Mouse (Mus musculus): ENCODE data around the gene Gm10282. TPM values are rescaled to one million over a fixed set of nuclear protein-coding genes. Genes with fewer than 3 reads are reported as not detected.

Gene Gm10282
- total and polyA plus RNA-seq, 2 experiments: 0.37 to 1.0 TPM

DNA sequence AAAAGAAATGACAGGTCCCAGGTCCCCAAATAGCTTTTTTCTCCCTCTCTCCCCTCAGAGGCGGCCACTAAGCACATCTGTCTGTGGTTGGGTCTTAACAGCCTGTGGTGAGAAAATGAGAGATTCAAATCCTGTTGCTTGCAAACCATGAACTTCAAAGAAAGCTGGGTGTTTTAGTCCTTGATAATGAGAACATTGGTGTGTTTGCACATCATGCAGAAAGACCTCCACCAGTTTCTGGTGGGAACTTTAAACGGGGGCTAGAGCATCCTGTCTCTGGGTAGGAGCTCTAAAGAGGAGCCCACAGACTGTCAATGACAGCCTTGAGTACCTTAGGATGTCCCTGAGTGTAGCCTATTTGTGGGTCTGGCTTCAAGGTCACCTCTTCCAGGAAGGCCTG lies 14.0 kb downstream of the Gm10282 start:
- WGBS: 80% methylated on average over 2 of the region's 2 CpGs
- H3K36me3 ChIP-seq (ENCODE audit: control insufficient read depth, insufficient read depth, low read length): no peaks in the 10 kb centered on the region
- H3K27ac ChIP-seq (replicated peaks; ENCODE audit: insufficient read depth, low read depth, low read length): no peak overlapping the region
- TF ChIP-seq CTCF (IDR thresholded peaks at IDR 0.05; ENCODE audit: low read depth, low read length) (no peak), POLR2A (IDR thresholded peaks at IDR 0.05; ENCODE audit: extremely low read depth, insufficient read depth, low read length) (no peak)
- no peak overlapping the region for H3K4me3 ChIP-seq (ENCODE audit: insufficient read depth, low read depth, low read length)
- H3K4me1 ChIP-seq (ENCODE audit: control insufficient read depth, insufficient read depth, low read length): peaks cover 7% of the 10 kb centered on the region; the same call in 1 of the 2 replicates
- H3K79me2 ChIP-seq (ENCODE audit: control insufficient read depth, insufficient read depth, low read length): no peaks in the 10 kb centered on the region
- no peak for DNase-seq (ENCODE audit: extremely low read depth, low read depth, low spot score)
- H3K27me3 ChIP-seq (ENCODE audit: control insufficient read depth, insufficient read depth, low read length): no peaks in the 10 kb centered on the region
- no peak overlapping the region for H3K9ac ChIP-seq (ENCODE audit: low read depth, low read length)

DNA sequence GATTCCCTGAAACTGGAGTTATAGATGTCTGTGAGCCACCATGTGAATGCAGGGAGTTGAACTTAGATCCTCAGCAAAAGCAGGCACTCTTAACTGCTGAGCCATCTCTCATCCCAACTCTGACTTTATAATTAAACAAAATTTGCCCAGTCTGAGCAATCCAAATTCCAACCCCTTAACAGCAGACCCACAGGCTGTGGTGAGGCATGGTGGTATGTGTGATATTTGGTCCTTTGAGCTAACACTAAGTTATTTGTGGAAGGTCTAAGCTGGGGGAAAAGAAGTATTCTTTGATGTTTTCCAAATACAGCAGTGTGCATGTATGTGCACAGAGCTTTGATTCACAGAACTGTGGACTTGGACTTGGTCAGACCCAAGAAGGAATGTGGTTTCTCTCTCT lies 16.0 kb downstream of the Gm10282 start:
- H3K4me3 ChIP-seq (ENCODE audit: insufficient read depth, low read depth, low read length): no peak overlapping the region

GRCm38 (mm10) chr8:72285285-72285684 lies 19.8 kb downstream of the Gm10282 start:
- Histone ChIP-seq H3K27ac (replicated peaks; ENCODE audit: insufficient read depth, low read depth, low read length) (no peak overlapping the region), H3K27me3 (ENCODE audit: control insufficient read depth, insufficient read depth, low read length) (no peaks in the 10 kb centered on the region), H3K4me1 (ENCODE audit: control insufficient read depth, insufficient read depth, low read length) (no peaks in the 10 kb centered on the region), H3K9ac (ENCODE audit: low read depth, low read length) (no peak overlapping the region), H3K79me2 (ENCODE audit: control insufficient read depth, insufficient read depth, low read length) (no peaks in the 10 kb centered on the region), H3K36me3 (ENCODE audit: control insufficient read depth, insufficient read depth, low read length) (no peaks in the 10 kb centered on the region), H3K4me3 (ENCODE audit: insufficient read depth, low read depth, low read length) (no peak overlapping the region)
- no peak for TF ChIP-seq CTCF (IDR thresholded peaks at IDR 0.05; ENCODE audit: low read depth, low read length)
- no peak for TF ChIP-seq POLR2A (IDR thresholded peaks at IDR 0.05; ENCODE audit: extremely low read depth, insufficient read depth, low read length)
- WGBS: 77% methylated on average over 4 of the region's 4 CpGs
- no peak for DNase-seq (ENCODE audit: extremely low read depth, low read depth, low spot score)

More for the DNA sequence above, 16.0 kb downstream of the Gm10282 start:
- no peaks in the 10 kb centered on the region for H3K36me3 ChIP-seq (ENCODE audit: control insufficient read depth, insufficient read depth, low read length)
- H3K79me2 ChIP-seq (ENCODE audit: control insufficient read depth, insufficient read depth, low read length): no peaks in the 10 kb centered on the region
- DNase-seq (ENCODE audit: extremely low read depth, low read depth, low spot score): no peak
- no peak overlapping the region for H3K27ac ChIP-seq (replicated peaks; ENCODE audit: insufficient read depth, low read depth, low read length)
- no peak overlapping the region for H3K9ac ChIP-seq (ENCODE audit: low read depth, low read length)
- no peaks in the 10 kb centered on the region for H3K27me3 ChIP-seq (ENCODE audit: control insufficient read depth, insufficient read depth, low read length)
- no peaks in the 10 kb centered on the region for H3K4me1 ChIP-seq (ENCODE audit: control insufficient read depth, insufficient read depth, low read length)
- no peak for TF ChIP-seq POLR2A (IDR thresholded peaks at IDR 0.05; ENCODE audit: extremely low read depth, insufficient read depth, low read length)
- no peak for TF ChIP-seq CTCF (IDR thresholded peaks at IDR 0.05; ENCODE audit: low read depth, low read length)

DNA sequence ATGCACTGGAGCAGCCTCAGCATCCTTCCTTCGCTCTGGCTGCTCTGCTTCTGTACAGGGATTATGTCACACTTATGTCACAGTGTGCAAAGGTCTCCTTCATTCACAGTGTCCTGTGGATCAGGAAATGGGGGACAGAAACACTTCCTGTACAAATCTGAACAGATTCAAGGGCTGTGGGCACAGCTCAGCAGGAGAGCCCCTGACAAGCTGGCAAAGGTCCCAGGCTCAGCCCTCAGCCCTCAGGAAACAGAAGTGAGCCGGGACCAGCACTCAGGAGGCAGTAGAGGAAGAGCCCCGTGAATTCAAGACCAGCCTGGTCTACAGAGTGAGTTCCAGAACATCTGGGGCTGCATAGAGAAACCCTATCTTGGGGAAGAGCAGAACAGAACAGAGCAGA lies 23.4 kb downstream of the Gm10282 start:
- 46% methylated on average over 3 of the region's 3 CpGs for WGBS
- TF ChIP-seq POLR2A (IDR thresholded peaks at IDR 0.05; ENCODE audit: extremely low read depth, insufficient read depth, low read length) (no peak), CTCF (IDR thresholded peaks at IDR 0.05; ENCODE audit: low read depth, low read length) (no peak)
- Histone ChIP-seq H3K27ac (replicated peaks; ENCODE audit: insufficient read depth, low read depth, low read length) (no peak overlapping the region), H3K9ac (ENCODE audit: low read depth, low read length) (no peak overlapping the region), H3K4me3 (ENCODE audit: insufficient read depth, low read depth, low read length) (no peak overlapping the region), H3K36me3 (ENCODE audit: control insufficient read depth, insufficient read depth, low read length) (no peaks in the 10 kb centered on the region), H3K27me3 (ENCODE audit: control insufficient read depth, insufficient read depth, low read length) (no peaks in the 10 kb centered on the region), H3K79me2 (ENCODE audit: control insufficient read depth, insufficient read depth, low read length) (no peaks in the 10 kb centered on the region), H3K4me1 (ENCODE audit: control insufficient read depth, insufficient read depth, low read length) (no peaks in the 10 kb centered on the region)
- DNase-seq (ENCODE audit: extremely low read depth, low read depth, low spot score): no peak

- no peak for TF ChIP-seq CTCF (IDR thresholded peaks at IDR 0.05; ENCODE audit: low read depth, low read length)
- no peak for TF ChIP-seq POLR2A (IDR thresholded peaks at IDR 0.05; ENCODE audit: extremely low read depth, insufficient read depth, low read length)
- Histone ChIP-seq H3K4me3 (ENCODE audit: insufficient read depth, low read depth, low read length) (no peak overlapping the region), H3K79me2 (ENCODE audit: control insufficient read depth, insufficient read depth, low read length) (no peaks in the 10 kb centered on the region), H3K36me3 (ENCODE audit: control insufficient read depth, insufficient read depth, low read length) (no peaks in the 10 kb centered on the region), H3K9ac (ENCODE audit: low read depth, low read length) (no peak overlapping the region), H3K27ac (replicated peaks; ENCODE audit: insufficient read depth, low read depth, low read length) (no peak overlapping the region), H3K27me3 (ENCODE audit: control insufficient read depth, insufficient read depth, low read length) (no peaks in the 10 kb centered on the region), H3K4me1 (ENCODE audit: control insufficient read depth, insufficient read depth, low read length) (no peaks in the 10 kb centered on the region)
- no peak for DNase-seq (ENCODE audit: extremely low read depth, low read depth, low spot score)
- WGBS: 91% methylated on average over 7 of the region's 7 CpGs
Observed at GRCm38 (mm10) chr8:72279151-72279550, 25.9 kb downstream of the Gm10282 start.

GRCm38 (mm10) chr8:72277244-72277643 lies 27.8 kb downstream of the Gm10282 start:
- TF ChIP-seq CTCF (IDR thresholded peaks at IDR 0.05; ENCODE audit: low read depth, low read length) (no peak), POLR2A (IDR thresholded peaks at IDR 0.05; ENCODE audit: extremely low read depth, insufficient read depth, low read length) (no peak)
- Histone ChIP-seq H3K4me1 (ENCODE audit: control insufficient read depth, insufficient read depth, low read length) (no peaks in the 10 kb centered on the region), H3K79me2 (ENCODE audit: control insufficient read depth, insufficient read depth, low read length) (no peaks in the 10 kb centered on the region), H3K9ac (ENCODE audit: low read depth, low read length) (no peak overlapping the region), H3K4me3 (ENCODE audit: insufficient read depth, low read depth, low read length) (no peak overlapping the region), H3K27ac (replicated peaks; ENCODE audit: insufficient read depth, low read depth, low read length) (no peak overlapping the region), H3K36me3 (ENCODE audit: control insufficient read depth, insufficient read depth, low read length) (no peaks in the 10 kb centered on the region), H3K27me3 (ENCODE audit: control insufficient read depth, insufficient read depth, low read length) (no peaks in the 10 kb centered on the region)
- no peak for DNase-seq (ENCODE audit: extremely low read depth, low read depth, low spot score)
- WGBS: 57% methylated on average over 3 of the region's 3 CpGs

Data from liver, adult 2 months (tissue).